Mouse (Mus musculus) embryo, embryonic 11.5 days (tissue): ENCODE results near the gene Rhbdd3.

Experiments used
- DNase-seq: peaks from one replicate; pipeline ENCODE4 v3.0.0-alpha.2; 2012; ENCODE audit warnings: low read depth, low spot score

Gene Rhbdd3

GRCm38 (mm10) chr11:5098736-5099542 lies at the start of gene Rhbdd3, which contains the start of gene Ewsr1:
Gene Rhbdd3, plus strand, starts transcription at chr11:5098926.
Gene Ewsr1, minus strand, starts transcription at chr11:5099266.
- peak; percentile 96 for DNase-seq

DNA sequence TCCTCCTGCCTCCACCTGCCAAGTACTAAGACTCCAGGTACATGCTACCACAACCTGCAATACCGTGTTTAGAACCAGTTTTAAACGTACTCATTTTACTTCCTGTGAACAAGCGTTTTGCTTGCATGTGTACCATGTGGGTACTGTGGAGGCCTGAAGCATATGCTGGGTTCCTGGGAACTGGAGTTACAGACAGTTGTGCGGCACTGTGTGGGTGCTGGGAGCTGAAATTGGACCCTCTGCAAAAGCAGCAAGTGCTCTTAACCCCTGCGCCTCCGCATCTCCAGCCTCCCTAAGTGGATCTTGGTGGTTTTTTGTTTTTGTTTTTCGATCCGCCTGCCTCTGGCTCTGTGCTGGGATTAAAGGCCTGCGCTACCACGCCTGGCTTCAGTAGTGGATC lies 47.1 kb upstream of the Rhbdd3 start:
- no peak for DNase-seq

- DNase-seq: no peak
Measured at GRCm38 (mm10) chr11:5052200-5052854, 46.4 kb upstream of the Rhbdd3 start.

DNA sequence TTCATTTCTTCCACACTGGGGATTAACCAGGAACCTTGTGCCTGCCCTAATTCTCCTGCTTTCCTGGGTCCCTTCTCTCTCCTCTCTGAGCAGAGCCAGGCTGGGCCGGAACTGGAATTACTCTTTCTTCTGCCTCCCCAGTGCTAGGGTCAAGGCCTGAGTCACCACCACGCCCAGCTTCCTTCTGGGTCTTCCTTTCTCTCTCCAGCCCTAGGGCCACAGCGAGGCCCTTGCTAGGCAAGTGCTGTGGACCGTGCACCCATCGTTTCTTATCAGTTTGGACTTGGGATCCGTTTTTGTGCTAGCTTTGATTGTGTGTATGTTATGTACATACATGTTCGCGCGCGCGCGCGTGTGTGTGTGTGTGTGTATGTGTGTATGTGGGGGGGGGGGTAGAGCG lies 44.6 kb upstream of the Rhbdd3 start:
- DNase-seq: no peak

- DNase-seq: no peak
Measured at GRCm38 (mm10) chr11:5054874-5055273, 43.9 kb upstream of the Rhbdd3 start.

- DNase-seq: no peak
Measured at GRCm38 (mm10) chr11:5055945-5056938, 42.5 kb upstream of the Rhbdd3 start.

GRCm38 (mm10) chr11:5057064-5057463 lies 41.7 kb upstream of the Rhbdd3 start:
- DNase-seq: no peak

DNA sequence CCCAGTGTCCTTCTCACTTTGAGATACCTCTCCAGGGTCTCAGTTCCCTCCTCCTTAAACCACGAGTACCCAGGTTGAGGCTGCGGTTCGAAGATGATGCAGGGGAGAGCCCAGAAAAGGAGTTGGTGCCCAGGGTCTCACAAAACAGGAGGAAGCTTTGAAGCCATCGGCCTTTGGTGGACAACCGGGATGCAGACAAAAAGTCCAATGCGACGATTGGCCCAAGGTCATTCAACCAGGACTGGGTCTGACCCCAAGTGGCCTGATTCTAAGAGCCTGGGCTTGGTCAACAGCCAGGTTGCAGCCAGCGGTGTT lies 41.2 kb upstream of the Rhbdd3 start:
- DNase-seq: no peak

GRCm38 (mm10) chr11:5057856-5058641 lies 40.7 kb upstream of the Rhbdd3 start, which contains the start of gene Rasl10a:
Gene Rasl10a, plus strand, starts transcription at chr11:5058128.
- DNase-seq: no peak

DNA sequence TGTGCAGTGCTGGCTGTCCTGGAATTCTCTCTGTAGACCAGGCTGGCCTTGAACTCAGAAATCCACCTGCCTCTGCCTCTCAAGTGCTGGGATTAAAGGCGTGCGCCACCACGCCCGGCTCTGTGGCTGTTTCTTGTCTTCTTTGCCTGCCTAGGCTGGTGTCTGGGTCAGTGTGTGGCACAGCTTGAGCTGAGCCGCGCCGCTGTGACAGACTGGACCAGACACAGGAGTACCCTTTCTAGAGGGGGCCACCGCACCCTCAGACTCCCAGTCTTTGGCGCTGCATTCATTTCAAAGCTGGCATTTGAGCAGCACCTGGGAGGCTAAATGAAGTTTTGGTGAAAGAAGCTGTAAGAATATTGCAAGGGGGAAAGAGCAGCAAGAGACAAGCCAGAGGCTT lies 39.9 kb upstream of the Rhbdd3 start:
- DNase-seq: no peak

GRCm38 (mm10) chr11:5059230-5059629 lies 39.5 kb upstream of the Rhbdd3 start:
- no peak for DNase-seq

DNA sequence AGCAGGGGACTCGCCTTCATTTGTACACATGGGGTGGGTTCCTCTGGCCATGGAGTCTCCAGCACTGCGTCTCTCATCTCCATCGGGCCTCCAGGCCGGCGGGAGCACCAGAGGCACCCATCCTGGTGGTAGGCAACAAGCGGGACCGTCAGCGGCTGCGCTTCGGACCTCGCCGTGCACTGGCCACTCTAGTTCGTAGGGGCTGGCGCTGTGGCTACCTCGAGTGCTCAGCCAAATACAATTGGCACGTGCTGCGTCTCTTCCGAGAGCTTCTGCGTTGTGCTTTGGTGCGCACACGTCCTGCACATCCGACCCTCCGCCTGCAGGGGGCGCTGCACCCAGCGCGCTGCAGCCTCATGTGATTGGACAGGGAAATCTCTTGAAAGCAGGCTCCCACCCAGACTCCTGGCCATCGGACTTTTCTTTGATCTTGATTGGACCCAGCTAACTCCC lies 39.0 kb upstream of the Rhbdd3 start:
- no peak for DNase-seq

DNA sequence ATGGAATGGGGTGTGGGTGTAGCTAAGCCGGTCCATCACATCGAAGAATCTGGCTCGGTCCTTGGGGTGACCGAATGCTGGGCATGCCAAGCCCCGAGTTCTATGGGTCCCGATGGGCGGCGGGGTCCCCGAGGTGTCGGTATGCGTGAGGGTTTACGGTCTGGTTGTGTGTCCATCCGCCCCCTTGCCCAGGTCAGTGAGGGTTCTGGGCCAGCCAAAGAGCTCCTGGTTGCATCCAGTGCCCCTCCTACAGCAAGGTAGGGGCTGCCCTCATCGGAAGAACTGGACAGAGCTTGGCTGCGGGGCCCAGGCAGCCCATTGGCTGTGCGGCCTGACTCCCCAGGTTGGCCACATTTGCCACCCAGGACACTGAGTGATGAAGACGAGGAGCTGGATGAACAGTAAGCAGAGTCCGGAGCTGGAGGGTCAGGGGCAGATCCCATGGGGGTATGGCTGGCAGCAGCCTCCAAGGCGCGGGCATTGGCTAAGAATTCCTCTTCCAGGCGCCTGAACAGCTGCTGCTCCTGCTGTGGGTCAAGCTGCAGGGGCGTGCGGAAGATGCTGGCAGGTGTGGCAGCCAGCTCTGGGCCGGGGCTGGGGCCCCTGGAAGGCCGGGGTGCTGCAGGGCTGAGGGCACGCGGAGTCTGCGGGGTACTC lies 37.8 kb upstream of the Rhbdd3 start:
- DNase-seq: no peak

GRCm38 (mm10) chr11:5061413-5062139 lies 37.1 kb upstream of the Rhbdd3 start:
- DNase-seq: peak; percentile 63

GRCm38 (mm10) chr11:5062326-5062725 lies 36.4 kb upstream of the Rhbdd3 start:
- DNase-seq: no peak

DNA sequence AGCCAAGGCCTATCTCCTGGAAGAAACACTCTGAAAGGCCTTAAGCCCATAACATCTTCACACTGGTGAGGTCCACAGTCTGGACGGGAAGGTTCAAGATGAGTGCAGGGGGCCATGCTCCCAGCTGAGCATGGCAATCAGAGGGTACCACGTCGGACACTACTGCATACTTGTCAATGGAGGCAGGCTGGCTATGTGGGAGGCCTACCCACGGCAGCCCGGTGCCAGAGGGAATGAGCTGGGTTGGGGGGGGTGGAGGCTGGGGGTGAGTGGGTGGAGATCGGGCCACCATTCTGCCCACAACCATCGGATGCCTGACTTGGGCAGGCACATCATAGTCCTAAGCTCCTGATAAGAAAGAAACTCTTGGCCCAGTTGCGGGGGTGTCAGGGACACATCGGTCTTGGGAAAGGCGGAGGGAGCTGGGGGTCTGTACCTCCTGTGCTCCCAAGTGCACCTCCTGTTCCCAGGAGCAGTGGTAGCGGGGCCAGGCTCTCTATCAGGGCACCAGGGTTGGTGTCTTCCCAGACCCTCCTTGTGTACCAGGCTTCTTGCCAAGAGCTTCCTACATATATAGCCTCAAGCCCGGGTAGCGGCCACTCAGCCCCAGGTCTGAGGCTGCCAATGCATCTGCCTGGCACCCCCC lies 35.7 kb upstream of the Rhbdd3 start:
- no peak for DNase-seq

DNA sequence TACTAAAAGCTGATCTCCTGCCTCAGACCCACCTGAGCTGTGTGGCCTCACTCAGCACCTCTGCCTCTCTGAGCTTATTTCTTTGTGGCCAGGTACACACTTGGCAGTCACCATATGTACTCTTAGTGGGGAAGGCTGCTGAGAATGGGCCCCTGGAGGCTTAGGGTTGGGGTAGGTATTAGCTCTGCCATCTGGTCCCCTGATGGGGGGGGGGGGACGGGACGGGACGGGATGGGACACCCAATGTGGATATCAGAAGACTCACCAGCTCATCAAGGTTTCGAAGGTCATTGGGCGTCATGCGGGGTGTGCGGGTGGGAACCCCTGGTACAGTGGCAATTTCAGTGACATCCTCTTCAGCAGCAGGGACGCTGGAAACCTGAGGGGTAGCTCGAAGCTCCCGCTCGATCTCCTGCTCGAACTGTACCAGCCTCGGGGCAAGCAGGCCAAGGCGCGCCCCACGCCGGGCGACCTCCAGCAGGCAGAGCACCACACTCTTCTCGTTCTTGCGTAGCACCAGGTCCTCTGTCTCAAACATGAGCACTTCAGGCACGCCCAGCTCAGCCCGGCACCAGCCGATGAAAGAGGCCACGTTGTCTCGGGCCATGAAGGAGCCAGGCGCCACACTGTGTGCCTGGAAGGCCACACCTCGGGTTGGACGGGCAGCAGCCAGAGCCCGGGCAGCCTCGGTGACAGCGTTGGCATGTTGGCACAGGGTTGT lies 35.0 kb upstream of the Rhbdd3 start:
- no peak for DNase-seq

- DNase-seq: no peak
Measured at GRCm38 (mm10) chr11:5064282-5065055, 34.3 kb upstream of the Rhbdd3 start.
